Mouse (Mus musculus): ENCODE measurements at regions not wholly inside any gene's neighbourhood (a gene's known extent, or its start where the extent isn't known, plus 50 kb on each side); places are given as distances from the start of the nearest gene placed in this dataset.

- TF ChIP-seq CTCF (IDR thresholded peaks at IDR 0.05; ENCODE audit: low read depth, low read length) (no peak), POLR2A (IDR thresholded peaks at IDR 0.05; ENCODE audit: insufficient read depth, low read length) (no peak)
Observed at GRCm38 (mm10) chr1:128697962-128698361, 105.9 kb upstream of the Cxcr4 start.

Measured in ES-Bruce4 (cell line).